Mouse (Mus musculus): Measurements from ENCODE around the gene Krt33b. TPM values are rescaled to one million over a fixed set of nuclear protein-coding genes. Genes with fewer than 3 reads are reported as not detected.

The Krt33b gene
- polyA plus RNA-seq, 1 experiment from 2014 or later = not detected

DNA sequence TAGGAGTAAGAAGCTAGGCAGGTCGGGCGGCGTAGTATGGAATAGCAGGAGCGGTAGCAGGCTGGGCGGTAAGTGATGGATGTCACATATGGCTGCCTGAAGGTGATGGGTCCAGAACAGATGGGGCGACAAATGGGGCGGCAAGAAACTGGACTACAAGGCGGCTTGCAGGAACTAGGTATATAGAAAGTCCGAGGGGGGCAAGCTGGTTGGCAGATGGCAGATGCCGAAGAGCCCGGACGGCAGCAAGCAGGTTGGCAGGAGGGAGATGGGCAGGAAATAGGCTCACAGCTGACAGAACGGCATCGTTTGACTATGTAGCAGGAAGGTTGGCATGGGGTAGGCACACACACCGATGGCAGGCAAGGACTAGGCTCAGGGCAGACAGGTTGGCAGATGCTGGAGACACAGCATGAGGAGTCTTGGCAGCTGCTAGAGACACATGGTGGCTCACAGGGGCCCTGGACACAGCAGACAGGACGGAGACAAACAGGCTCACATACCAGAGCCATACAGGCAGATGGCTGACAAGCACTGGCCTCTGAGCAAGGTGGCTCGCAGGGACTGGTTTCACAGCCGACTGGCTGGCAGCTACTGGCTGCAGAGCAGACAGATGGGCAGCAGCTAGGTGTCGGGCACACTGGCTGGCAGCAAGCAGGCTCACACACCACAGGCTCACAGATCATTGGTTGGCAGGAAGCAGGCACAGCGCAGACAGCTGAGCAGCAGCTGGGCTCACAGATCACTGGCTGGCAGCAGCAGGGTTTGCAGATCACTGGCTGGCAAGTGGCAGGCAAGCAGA lies 44.2 kb downstream of the Krt33b start:
- H3K4me3 ChIP-seq (ENCODE audit: low read depth, low read length) = no peak overlapping the region
- H3K36me3 ChIP-seq (ENCODE audit: control insufficient read depth, insufficient read depth, low read length) = no peaks in the 10 kb centered on the region
- no peak overlapping the region for H3K27ac ChIP-seq (ENCODE audit: low read depth, low read length)
- 87% methylated on average over 20 of the region's 20 CpGs for WGBS
- H3K27me3 ChIP-seq (ENCODE audit: control insufficient read depth, insufficient read depth, low read length) = no peaks in the 10 kb centered on the region
- H3K4me2 ChIP-seq (ENCODE audit: low read depth, low read length, severe bottlenecking) = no peak overlapping the region
- no peaks in the 10 kb centered on the region for H3K4me1 ChIP-seq (replicated peaks; ENCODE audit: control insufficient read depth, insufficient read depth, low read length)
- ATAC-seq (replicated peaks; ENCODE audit: low FRiP score) (no peak), DNase-seq (ENCODE audit: low spot score) (no peak)
- H3K9me3 ChIP-seq (ENCODE audit: control insufficient read depth, low read length) = no peaks in the 10 kb centered on the region
- no peak overlapping the region for H3K9ac ChIP-seq (ENCODE audit: low read length)

DNA sequence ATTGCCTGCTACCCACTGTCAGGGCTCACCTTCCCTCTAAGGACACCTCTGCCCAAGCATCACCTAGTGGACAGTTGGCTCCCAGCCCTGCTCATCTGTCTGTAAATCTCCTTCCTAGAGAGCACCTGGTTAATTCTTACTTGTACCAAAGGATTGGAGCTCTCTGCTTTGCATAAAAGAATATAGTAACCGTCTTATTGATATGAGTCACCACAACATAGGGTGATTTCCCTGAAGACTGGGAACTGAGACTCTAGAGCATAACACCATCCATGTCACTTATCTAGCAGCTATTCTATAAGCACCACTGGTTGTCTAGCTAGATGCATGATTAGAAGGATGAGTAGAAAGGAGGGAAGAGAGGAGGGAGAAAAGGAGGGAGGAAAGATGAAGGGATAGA lies 46.2 kb downstream of the Krt33b start:
- Histone ChIP-seq H3K9me3 (ENCODE audit: control insufficient read depth, low read length) (no peaks in the 10 kb centered on the region), H3K27ac (ENCODE audit: low read depth, low read length) (no peak overlapping the region), H3K4me1 (replicated peaks; ENCODE audit: control insufficient read depth, insufficient read depth, low read length) (no peaks in the 10 kb centered on the region), H3K36me3 (ENCODE audit: control insufficient read depth, insufficient read depth, low read length) (no peaks in the 10 kb centered on the region), H3K9ac (ENCODE audit: low read length) (no peak overlapping the region), H3K27me3 (ENCODE audit: control insufficient read depth, insufficient read depth, low read length) (no peaks in the 10 kb centered on the region), H3K4me3 (ENCODE audit: low read depth, low read length) (no peak overlapping the region), H3K4me2 (ENCODE audit: low read depth, low read length, severe bottlenecking) (no peak overlapping the region)
- 84% methylated on average over 1 of the region's 1 CpGs for WGBS
- ATAC-seq (replicated peaks; ENCODE audit: low FRiP score) = no peak
- DNase-seq (ENCODE audit: low spot score) = no peak

- Histone ChIP-seq H3K27me3 (ENCODE audit: control insufficient read depth, insufficient read depth, low read length) (no peaks in the 10 kb centered on the region), H3K9ac (ENCODE audit: low read length) (no peak overlapping the region), H3K4me3 (ENCODE audit: low read depth, low read length) (no peak overlapping the region), H3K9me3 (ENCODE audit: control insufficient read depth, low read length) (no peaks in the 10 kb centered on the region), H3K36me3 (ENCODE audit: control insufficient read depth, insufficient read depth, low read length) (no peaks in the 10 kb centered on the region), H3K4me2 (ENCODE audit: low read depth, low read length, severe bottlenecking) (no peak overlapping the region), H3K27ac (ENCODE audit: low read depth, low read length) (no peak overlapping the region), H3K4me1 (replicated peaks; ENCODE audit: control insufficient read depth, insufficient read depth, low read length) (no peaks in the 10 kb centered on the region)
- 89% methylated on average over 9 of the region's 9 CpGs for WGBS
- DNase-seq (ENCODE audit: low spot score) (no peak), ATAC-seq (replicated peaks; ENCODE audit: low FRiP score) (no peak)
Observed at GRCm38 (mm10) chr11:99982731-99983130, 46.9 kb downstream of the Krt33b start.

DNA sequence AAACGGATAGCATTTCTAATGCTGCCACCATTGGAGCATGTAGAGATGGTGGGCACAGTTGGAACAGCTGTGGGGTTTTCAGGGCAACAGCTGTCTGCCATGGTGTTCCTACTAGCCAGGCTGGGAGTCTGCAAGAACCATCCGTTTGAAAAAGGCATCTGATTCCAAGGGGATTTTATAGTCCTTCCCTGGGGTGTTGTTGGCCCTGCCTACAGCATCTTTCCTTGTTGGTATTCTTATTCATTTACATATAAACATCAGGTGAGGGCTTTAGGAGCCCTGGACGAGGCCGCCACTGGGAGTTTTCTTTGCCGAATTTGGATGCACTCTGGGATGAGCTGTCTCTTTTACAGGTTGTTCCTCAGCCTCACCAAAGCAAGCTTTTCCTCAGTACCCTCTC lies 50.7 kb downstream of the Krt33b start, which contains the start of gene Krtap29-1:
Gene Krtap29-1 (minus strand): TSS at position 101 of the 400 bp plus-strand sequence.
- no peaks in the 10 kb centered on the region for H3K36me3 ChIP-seq (ENCODE audit: control insufficient read depth, insufficient read depth, low read length)
- H3K4me1 ChIP-seq (replicated peaks; ENCODE audit: control insufficient read depth, insufficient read depth, low read length) = no peaks in the 10 kb centered on the region
- H3K9me3 ChIP-seq (ENCODE audit: control insufficient read depth, low read length) = no peaks in the 10 kb centered on the region
- no peak within 1 kb of the TSS for H3K9ac ChIP-seq (ENCODE audit: low read length)
- H3K27me3 ChIP-seq (ENCODE audit: control insufficient read depth, insufficient read depth, low read length) = no peaks in the 10 kb centered on the region
- H3K27ac ChIP-seq (ENCODE audit: low read depth, low read length) = no peak within 1 kb of the TSS
- ATAC-seq (replicated peaks; ENCODE audit: low FRiP score) = no peak
- no peak within 1 kb of the TSS for H3K4me2 ChIP-seq (ENCODE audit: low read depth, low read length, severe bottlenecking)
- H3K4me3 ChIP-seq (ENCODE audit: low read depth, low read length) = no peak within 1 kb of the TSS
- WGBS = 77% methylated on average over 5 of the region's 5 CpGs
- no peak for DNase-seq (ENCODE audit: low spot score)

Other genes with a start within 250 kb of the Krt33b start
- gene Krtap4-8, start 249.2 kb downstream of the Krt33b start, polyA plus RNA-seq (2014; fragmentation: Nextera tagmentation; extraction: Ambion mirVana) = not detected in 2 replicates
- gene Krtap4-9, start 244.7 kb downstream of the Krt33b start, polyA plus RNA-seq (2014; fragmentation: Nextera tagmentation; extraction: Ambion mirVana) = not detected in 2 replicates
- gene Gm11596, start 236.4 kb downstream of the Krt33b start, polyA plus RNA-seq (2014; fragmentation: Nextera tagmentation; extraction: Ambion mirVana) = not detected in 2 replicates
- gene Gm11569, start 230.9 kb downstream of the Krt33b start, polyA plus RNA-seq (2014; fragmentation: Nextera tagmentation; extraction: Ambion mirVana) = not detected in 2 replicates
- gene Gm11554, start 225.4 kb downstream of the Krt33b start, polyA plus RNA-seq (2014; fragmentation: Nextera tagmentation; extraction: Ambion mirVana) = not detected in 2 replicates
- not detected in 2 replicates for gene Krtap4-13, start 220.0 kb downstream of the Krt33b start, polyA plus RNA-seq (2014; fragmentation: Nextera tagmentation; extraction: Ambion mirVana)
- not detected in 2 replicates for gene Gm11564, start 214.2 kb downstream of the Krt33b start, polyA plus RNA-seq (2014; fragmentation: Nextera tagmentation; extraction: Ambion mirVana)
- gene 2300003K06Rik, start 191.8 kb downstream of the Krt33b start, polyA plus RNA-seq (2014; fragmentation: Nextera tagmentation; extraction: Ambion mirVana) = not detected in 2 replicates
- not detected in 2 replicates for gene Krtap4-16, start 178.3 kb downstream of the Krt33b start, polyA plus RNA-seq (2014; fragmentation: Nextera tagmentation; extraction: Ambion mirVana)
- gene Gm11568, start 172.0 kb downstream of the Krt33b start, polyA plus RNA-seq (2014; fragmentation: Nextera tagmentation; extraction: Ambion mirVana) = not detected in 2 replicates
- gene Gm11559, start 165.4 kb downstream of the Krt33b start, polyA plus RNA-seq (2014; fragmentation: Nextera tagmentation; extraction: Ambion mirVana) = not detected in 2 replicates
- gene Krtap9-1, start 156.5 kb downstream of the Krt33b start, polyA plus RNA-seq (2014; fragmentation: Nextera tagmentation; extraction: Ambion mirVana) = not detected in 2 replicates
- not detected in 2 replicates for gene Gm11567, start 150.7 kb downstream of the Krt33b start, polyA plus RNA-seq (2014; fragmentation: Nextera tagmentation; extraction: Ambion mirVana)
- not detected in 2 replicates for gene Krtap31-1, start 121.9 kb downstream of the Krt33b start, polyA plus RNA-seq (2014; fragmentation: Nextera tagmentation; extraction: Ambion mirVana)
- not detected in 2 replicates for gene Gm11565, start 115.1 kb downstream of the Krt33b start, polyA plus RNA-seq (2014; fragmentation: Nextera tagmentation; extraction: Ambion mirVana)
- gene Krtap31-2, start 93.6 kb downstream of the Krt33b start, polyA plus RNA-seq (2014; fragmentation: Nextera tagmentation; extraction: Ambion mirVana) = not detected in 2 replicates
- not detected in 2 replicates for gene Krtap9-5, start 81.4 kb downstream of the Krt33b start, polyA plus RNA-seq (2014; fragmentation: Nextera tagmentation; extraction: Ambion mirVana)
- not detected in 2 replicates for gene Krtap29-1, start 50.8 kb downstream of the Krt33b start, polyA plus RNA-seq (2014; fragmentation: Nextera tagmentation; extraction: Ambion mirVana)
- gene Krtap16-1, start 43.3 kb downstream of the Krt33b start, polyA plus RNA-seq (2014; fragmentation: Nextera tagmentation; extraction: Ambion mirVana) = not detected in 2 replicates
- not detected in 2 replicates for gene Krtap17-1, start 35.9 kb downstream of the Krt33b start, polyA plus RNA-seq (2014; fragmentation: Nextera tagmentation; extraction: Ambion mirVana)
- not detected in 2 replicates for gene Krt33a, start 13.7 kb downstream of the Krt33b start, polyA plus RNA-seq (2014; fragmentation: Nextera tagmentation; extraction: Ambion mirVana)
- not detected in 2 replicates for gene Krt34, start 11.7 kb upstream of the Krt33b start, polyA plus RNA-seq (2014; fragmentation: Nextera tagmentation; extraction: Ambion mirVana)
- not detected in 2 replicates for gene Krt31, start 20.7 kb upstream of the Krt33b start, polyA plus RNA-seq (2014; fragmentation: Nextera tagmentation; extraction: Ambion mirVana)
- gene Krt32, start 58.4 kb upstream of the Krt33b start, polyA plus RNA-seq (2014; fragmentation: Nextera tagmentation; extraction: Ambion mirVana) = not detected in 2 replicates
- gene Krt35, start 66.4 kb upstream of the Krt33b start, polyA plus RNA-seq (2014; fragmentation: Nextera tagmentation; extraction: Ambion mirVana) = not detected in 2 replicates
- not detected in 2 replicates for gene Krt36, start 75.8 kb upstream of the Krt33b start, polyA plus RNA-seq (2014; fragmentation: Nextera tagmentation; extraction: Ambion mirVana)
- not detected in 2 replicates for gene Krt13, start 91.7 kb upstream of the Krt33b start, polyA plus RNA-seq (2014; fragmentation: Nextera tagmentation; extraction: Ambion mirVana)
- 0.90 and 1.2 TPM in 2 replicates for gene Krt15, start 106.1 kb upstream of the Krt33b start, polyA plus RNA-seq (2014; fragmentation: Nextera tagmentation; extraction: Ambion mirVana)
- 3.0 and 4.0 TPM in 2 replicates for gene Krt19, start 118.8 kb upstream of the Krt33b start, polyA plus RNA-seq (2014; fragmentation: Nextera tagmentation; extraction: Ambion mirVana)
- not detected in 2 replicates for gene Krt9, start 163.4 kb upstream of the Krt33b start, polyA plus RNA-seq (2014; fragmentation: Nextera tagmentation; extraction: Ambion mirVana)
- 1.6 and 1.7 TPM in 2 replicates for gene Krt14, start 177.7 kb upstream of the Krt33b start, polyA plus RNA-seq (2014; fragmentation: Nextera tagmentation; extraction: Ambion mirVana)
- gene Krt16, start 219.0 kb upstream of the Krt33b start, polyA plus RNA-seq (2014; fragmentation: Nextera tagmentation; extraction: Ambion mirVana) = not detected in 2 replicates
- gene Krt17, start 231.2 kb upstream of the Krt33b start, polyA plus RNA-seq (2014; fragmentation: Nextera tagmentation; extraction: Ambion mirVana) = not detected in 2 replicates
- not detected in 2 replicates for gene Krt42, start 240.0 kb upstream of the Krt33b start, polyA plus RNA-seq (2014; fragmentation: Nextera tagmentation; extraction: Ambion mirVana)

Measured in forebrain, embryonic 11.5 days (tissue).